Mouse (Mus musculus) CH12.LX (cell line): ENCODE measurements around the gene Olfr1509. TPM values are rescaled to one million over a fixed set of nuclear protein-coding genes. Genes with fewer than 3 reads are reported as not detected.

Experiments
- polyA plus RNA-seq: library from polyadenylated mRNA; unstranded; fragments of >175 nt; gene quantifications from 2 replicates; pipeline ENCODE4 v1.2.1, GENCODE M21; 2012; ENCODE audit warnings: low read depth; ENCODE audit not compliant: insufficient read length
- total RNA-seq, 2 experiments: library from RNA; depleted of rRNA; stranded (reverse); fragments of 300-350 nt in 1 of 2; fragments of >200 nt in 1 of 2; gene quantifications; 2 replicates each; pipeline ENCODE4 v1.2.3; 2012 to 2014

Olfr1509 gene
- total and polyA plus RNA-seq, 3 experiments = not detected

Other genes starting within 250 kb of the Olfr1509 start
- gene Supt16, start 245.6 kb upstream of the Olfr1509 start, total RNA-seq (2012; rRNA removed) = 64.8 and 81.7 TPM in 2 replicates
- 78.6 and 88.0 TPM in 2 replicates for gene Supt16, start 245.6 kb upstream of the Olfr1509 start, total RNA-seq (2014; rRNA removed)
- 110 and 114 TPM in 2 replicates for gene Supt16, start 245.6 kb upstream of the Olfr1509 start, polyA plus RNA-seq
- 49.2 and 51.9 TPM in 2 replicates for gene Chd8, start 185.2 kb upstream of the Olfr1509 start, total RNA-seq (2012; rRNA removed)
- gene Chd8, start 185.2 kb upstream of the Olfr1509 start, total RNA-seq (2014; rRNA removed) = 16.8 and 17.3 TPM in 2 replicates
- gene Chd8, start 185.2 kb upstream of the Olfr1509 start, polyA plus RNA-seq = 89.2 and 96.8 TPM in 2 replicates
- gene Tox4, start 163.8 kb upstream of the Olfr1509 start, total RNA-seq (2012; rRNA removed) = 41.6 and 45.7 TPM in 2 replicates
- 56.3 and 58.9 TPM in 2 replicates for gene Tox4, start 163.8 kb upstream of the Olfr1509 start, total RNA-seq (2014; rRNA removed)
- 43.5 and 49.1 TPM in 2 replicates for gene Tox4, start 163.8 kb upstream of the Olfr1509 start, polyA plus RNA-seq
- 3.8 and 4.6 TPM in 2 replicates for gene Rab2b, start 163.4 kb upstream of the Olfr1509 start, total RNA-seq (2012; rRNA removed)
- 7.8 and 10.2 TPM in 2 replicates for gene Rab2b, start 163.4 kb upstream of the Olfr1509 start, total RNA-seq (2014; rRNA removed)
- gene Rab2b, start 163.4 kb upstream of the Olfr1509 start, polyA plus RNA-seq = 5.7 and 6.9 TPM in 2 replicates
- gene Mettl3, start 137.9 kb upstream of the Olfr1509 start, total RNA-seq (2012; rRNA removed) = 41.6 and 51.5 TPM in 2 replicates
- 42.7 and 47.0 TPM in 2 replicates for gene Mettl3, start 137.9 kb upstream of the Olfr1509 start, total RNA-seq (2014; rRNA removed)
- gene Mettl3, start 137.9 kb upstream of the Olfr1509 start, polyA plus RNA-seq = 47.4 and 49.5 TPM in 2 replicates
- 1.3 and 1.5 TPM in 2 replicates for gene Sall2, start 114.2 kb upstream of the Olfr1509 start, total RNA-seq (2012; rRNA removed)
- 0.16 and 0.19 TPM in 2 replicates for gene Sall2, start 114.2 kb upstream of the Olfr1509 start, total RNA-seq (2014; rRNA removed)
- gene Sall2, start 114.2 kb upstream of the Olfr1509 start, polyA plus RNA-seq = 0.40 and 0.60 TPM in 2 replicates
- not detected in 2 replicates for gene Olfr1513, start 86.6 kb upstream of the Olfr1509 start, total RNA-seq (2012; rRNA removed)
- gene Olfr1513, start 86.6 kb upstream of the Olfr1509 start, total RNA-seq (2014; rRNA removed) = not detected in 2 replicates
- gene Olfr1513, start 86.6 kb upstream of the Olfr1509 start, polyA plus RNA-seq = not detected in 2 replicates
- gene Olfr1512, start 63.8 kb upstream of the Olfr1509 start, total RNA-seq (2012; rRNA removed) = not detected in 2 replicates
- not detected in 2 replicates for gene Olfr1512, start 63.8 kb upstream of the Olfr1509 start, total RNA-seq (2014; rRNA removed)
- not detected in 2 replicates for gene Olfr1512, start 63.8 kb upstream of the Olfr1509 start, polyA plus RNA-seq
- not detected in 2 replicates for gene Olfr1511, start 45.6 kb upstream of the Olfr1509 start, total RNA-seq (2012; rRNA removed)
- not detected in 2 replicates for gene Olfr1511, start 45.6 kb upstream of the Olfr1509 start, total RNA-seq (2014; rRNA removed)
- not detected in 2 replicates for gene Olfr1511, start 45.6 kb upstream of the Olfr1509 start, polyA plus RNA-seq
- not detected in 2 replicates for gene Olfr1510, start 28.6 kb upstream of the Olfr1509 start, total RNA-seq (2012; rRNA removed)
- not detected in 2 replicates for gene Olfr1510, start 28.6 kb upstream of the Olfr1509 start, total RNA-seq (2014; rRNA removed)
- not detected in 2 replicates for gene Olfr1510, start 28.6 kb upstream of the Olfr1509 start, polyA plus RNA-seq
- not detected in 2 replicates for gene Olfr1508, start 24.5 kb downstream of the Olfr1509 start, total RNA-seq (2012; rRNA removed)
- not detected in 2 replicates for gene Olfr1508, start 24.5 kb downstream of the Olfr1509 start, total RNA-seq (2014; rRNA removed)
- gene Olfr1508, start 24.5 kb downstream of the Olfr1509 start, polyA plus RNA-seq = not detected in 2 replicates
- gene Olfr1507, start 52.8 kb downstream of the Olfr1509 start, total RNA-seq (2012; rRNA removed) = not detected in 2 replicates
- not detected in 2 replicates for gene Olfr1507, start 52.8 kb downstream of the Olfr1509 start, total RNA-seq (2014; rRNA removed)
- not detected in 2 replicates for gene Olfr1507, start 52.8 kb downstream of the Olfr1509 start, polyA plus RNA-seq